Mouse (Mus musculus) kidney, adult 2 months (tissue): ENCODE measurements at regions not wholly inside any gene's neighbourhood (a gene's known extent, or its start where the extent isn't known, plus 50 kb on each side); places are given as distances from the start of the nearest gene placed in this dataset.

ENCODE experiments used
- CTCF ChIP-seq: fragments of 200-500 bp; conservative IDR thresholded peaks from 2 replicates; pipeline ENCODE4 v1.5.1; 2011; ENCODE audit warnings: low read depth, mild to moderate bottlenecking, control low read depth, low read length, moderate library complexity, mixed read lengths; ENCODE audit not compliant: insufficient read depth, insufficient read length
- POLR2A ChIP-seq: fragments of 200-500 bp; IDR thresholded peaks from one replicate; pipeline ENCODE4 v1.6.1; 2011; ENCODE audit warnings: low read depth, low read length, control low read depth

- TF ChIP-seq CTCF, result no peak
- TF ChIP-seq POLR2A, result no peak
These were observed 794.0 kb upstream of the 4930452B06Rik start for GRCm38 (mm10) chr14:9460006-9460405.
